Mouse (Mus musculus): ENCODE results near the gene Tubg2. TPM values are rescaled to one million over a fixed set of nuclear protein-coding genes. Genes with fewer than 3 reads are reported as not detected.
"Not testable (repeated sequence)": the region's sequence is repeated elsewhere in the genome, so short reads cannot be mapped to it uniquely, and the experiment has no call there.

Gene Tubg2
- polyA plus RNA-seq, 1 experiment from 2014 or later = 3.0 TPM

DNA sequence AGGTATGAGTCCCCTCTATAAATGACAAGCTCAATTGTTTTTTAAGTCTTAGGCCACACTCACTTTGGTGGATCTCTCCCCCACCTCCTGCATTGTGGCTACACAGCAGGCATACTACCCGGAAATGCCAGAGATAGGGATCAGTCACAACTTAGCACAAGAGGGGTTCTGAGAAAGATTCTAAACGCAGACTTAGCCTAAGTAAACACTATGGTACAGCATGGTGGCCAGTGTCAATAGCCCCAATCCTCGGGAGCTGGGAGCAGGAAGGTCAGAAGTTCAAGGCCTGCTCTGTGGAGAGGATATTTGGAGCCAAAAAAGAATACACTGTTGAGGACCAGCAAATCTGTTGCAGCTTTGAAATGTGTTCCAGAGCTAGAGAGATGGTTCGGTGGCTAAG, 37.6 kb upstream of the Tubg2 start:
- TF ChIP-seq EP300 (optimal IDR thresholded peaks at IDR 0.05) (no peak), CTCF (IDR thresholded peaks at IDR 0.05; ENCODE audit: low read depth) (no peak)
- no peaks in the 10 kb centered on the region for H3K27me3 ChIP-seq (ENCODE audit: control insufficient read depth, insufficient read depth, low read length)
- H3K9ac ChIP-seq (ENCODE audit: low read length) = peak overlapping the region; percentile 94
- H3K27ac ChIP-seq (replicated peaks) = no peak overlapping the region
- WGBS = 25% methylated on average over 4 of the region's 4 CpGs
- H3K36me3 ChIP-seq (ENCODE audit: control insufficient read depth, insufficient read depth, low read length) = peaks cover 4% of the 10 kb centered on the region; the same call in 1 of the 2 replicates
- peak overlapping the region; percentile 86 for H3K4me2 ChIP-seq (replicated peaks; ENCODE audit: low read depth)
- DNase-seq (ENCODE audit: low spot score) = no peak
- ATAC-seq (ENCODE audit: low FRiP score, low TSS enrichment) = no peak
- peaks cover 13% of the 10 kb centered on the region for H3K4me1 ChIP-seq (replicated peaks; ENCODE audit: control insufficient read depth, insufficient read depth)
- H3K4me3 ChIP-seq (ENCODE audit: low read depth, low read length) = peak overlapping the region; percentile 88
- H3K9me3 ChIP-seq (ENCODE audit: control insufficient read depth, low read length) = no peaks in the 10 kb centered on the region

DNA sequence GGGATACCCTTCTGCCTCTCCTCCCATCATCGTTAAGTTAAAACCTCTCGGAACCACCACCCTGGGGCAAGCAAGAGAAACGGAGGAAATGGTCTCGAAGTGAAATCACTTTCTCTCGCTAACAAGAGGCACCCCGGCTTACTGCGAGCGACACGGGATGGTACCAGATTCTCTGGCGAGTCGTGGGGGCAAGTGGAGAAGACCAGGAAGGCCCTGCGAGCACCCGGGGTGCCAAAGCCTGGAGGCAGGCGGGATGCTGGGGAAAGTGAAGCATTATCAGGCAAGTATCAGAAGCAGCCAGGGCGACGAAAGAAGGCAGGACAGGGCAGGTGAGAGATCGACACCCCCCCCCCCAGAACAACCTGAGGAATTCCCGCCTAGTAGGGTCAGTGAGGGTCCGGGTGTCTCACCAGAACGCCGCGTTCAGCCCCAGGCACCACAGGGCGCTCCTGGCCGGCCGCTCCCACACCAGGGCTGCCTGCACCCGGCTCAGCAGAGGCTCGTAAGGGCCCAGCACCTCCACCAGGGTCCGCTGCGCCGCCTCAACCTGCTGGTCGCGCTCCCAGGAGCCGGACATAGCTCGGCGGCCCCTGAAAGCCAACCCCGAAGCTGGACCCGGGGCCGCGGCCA, 36.5 kb upstream of the Tubg2 start:
- 0 out of 2 replicates have a peak, but pooled peaks cover 2% of the 10 kb centered on the region for H3K36me3 ChIP-seq (ENCODE audit: control insufficient read depth, insufficient read depth, low read length)

DNA sequence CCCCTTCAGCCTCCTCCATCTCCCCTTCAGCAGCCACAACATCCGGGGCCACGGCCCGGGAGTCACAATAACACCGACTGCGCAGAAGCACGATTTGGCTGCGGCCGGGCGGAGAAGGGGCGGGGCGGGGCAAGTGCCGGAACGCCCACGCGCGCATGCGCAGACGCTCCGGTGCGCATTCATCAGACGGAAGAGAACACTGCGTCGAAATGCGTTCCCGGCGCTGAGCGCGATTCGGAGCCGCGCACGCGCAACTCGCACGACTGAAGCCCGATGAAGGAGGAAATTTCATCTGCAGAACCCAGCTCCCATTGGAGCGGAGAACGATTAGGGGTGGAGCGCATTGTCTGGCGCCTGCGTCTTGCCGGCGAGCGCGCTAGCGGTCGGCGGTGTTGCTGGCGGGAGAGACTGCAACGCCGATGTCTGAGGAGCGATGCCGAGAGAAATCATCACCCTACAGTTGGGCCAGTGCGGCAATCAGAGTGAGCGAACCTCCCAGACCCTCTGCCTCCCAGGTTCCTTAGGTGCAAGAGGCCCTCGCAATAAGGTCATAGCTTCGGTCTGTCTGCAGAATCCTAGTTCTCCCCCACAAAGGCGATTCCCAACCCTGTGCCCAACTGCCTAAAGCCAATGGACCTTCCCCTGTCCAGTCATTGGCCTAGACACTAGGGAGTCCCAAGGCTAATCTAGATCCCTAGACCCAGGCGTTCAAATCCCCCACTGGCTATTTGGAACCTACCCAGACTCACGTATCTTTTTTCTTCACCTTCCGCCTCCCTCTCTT, 35.8 kb upstream of the Tubg2 start, which contains the start of the genes Retreg3 and Tubg1:
Retreg3 (minus strand) TSS at position 133 of the 784 bp plus-strand sequence.
Tubg1 (plus strand) TSS at position 178 of the 784 bp plus-strand sequence.
- peak within 1 kb of the TSS; percentile 94 for H3K9ac ChIP-seq (ENCODE audit: low read length)
- no peaks in the 10 kb centered on the region for H3K27me3 ChIP-seq (ENCODE audit: control insufficient read depth, insufficient read depth, low read length)
- H3K4me1 ChIP-seq (replicated peaks; ENCODE audit: control insufficient read depth, insufficient read depth) = peaks cover 13% of the 10 kb centered on the region
- peak; percentile 96 for ATAC-seq (ENCODE audit: low FRiP score, low TSS enrichment)
- no peaks in the 10 kb centered on the region for H3K9me3 ChIP-seq (ENCODE audit: control insufficient read depth, low read length)
- no peak for TF ChIP-seq CTCF (IDR thresholded peaks at IDR 0.05; ENCODE audit: low read depth)
- TF ChIP-seq EP300 (optimal IDR thresholded peaks at IDR 0.05) = no peak
- H3K4me2 ChIP-seq (replicated peaks; ENCODE audit: low read depth) = peak within 1 kb of the TSS; percentile 86
- H3K4me3 ChIP-seq (ENCODE audit: low read depth, low read length) = peak within 1 kb of the TSS; percentile 88
- DNase-seq (ENCODE audit: low spot score) = peak; percentile 99
- peak within 1 kb of the TSS; percentile 92 for H3K27ac ChIP-seq (replicated peaks)
- H3K36me3 ChIP-seq (ENCODE audit: control insufficient read depth, insufficient read depth, low read length) = 0 out of 2 replicates have a peak, but pooled peaks cover 2% of the 10 kb centered on the region
- under 1% methylated on average over 61 of the region's 61 CpGs for WGBS

More for the DNA sequence above, 36.5 kb upstream of the Tubg2 start:
- H3K9me3 ChIP-seq (ENCODE audit: control insufficient read depth, low read length) = no peaks in the 10 kb centered on the region
- no peaks in the 10 kb centered on the region for H3K27me3 ChIP-seq (ENCODE audit: control insufficient read depth, insufficient read depth, low read length)
- peak; percentile 79 for ATAC-seq (ENCODE audit: low FRiP score, low TSS enrichment)
- H3K27ac ChIP-seq (replicated peaks) = peak overlapping the region; percentile 92
- no peak for TF ChIP-seq EP300 (optimal IDR thresholded peaks at IDR 0.05)
- peak; percentile 63 for TF ChIP-seq CTCF (IDR thresholded peaks at IDR 0.05; ENCODE audit: low read depth)
- peaks cover 13% of the 10 kb centered on the region for H3K4me1 ChIP-seq (replicated peaks; ENCODE audit: control insufficient read depth, insufficient read depth)
- H3K9ac ChIP-seq (ENCODE audit: low read length) = peak overlapping the region; percentile 94
- WGBS = 0% methylated on average over 34 of the region's 39 CpGs
- H3K4me3 ChIP-seq (ENCODE audit: low read depth, low read length) = peak overlapping the region; percentile 88
- H3K4me2 ChIP-seq (replicated peaks; ENCODE audit: low read depth) = peak overlapping the region; percentile 86
- no peak for DNase-seq (ENCODE audit: low spot score)

DNA sequence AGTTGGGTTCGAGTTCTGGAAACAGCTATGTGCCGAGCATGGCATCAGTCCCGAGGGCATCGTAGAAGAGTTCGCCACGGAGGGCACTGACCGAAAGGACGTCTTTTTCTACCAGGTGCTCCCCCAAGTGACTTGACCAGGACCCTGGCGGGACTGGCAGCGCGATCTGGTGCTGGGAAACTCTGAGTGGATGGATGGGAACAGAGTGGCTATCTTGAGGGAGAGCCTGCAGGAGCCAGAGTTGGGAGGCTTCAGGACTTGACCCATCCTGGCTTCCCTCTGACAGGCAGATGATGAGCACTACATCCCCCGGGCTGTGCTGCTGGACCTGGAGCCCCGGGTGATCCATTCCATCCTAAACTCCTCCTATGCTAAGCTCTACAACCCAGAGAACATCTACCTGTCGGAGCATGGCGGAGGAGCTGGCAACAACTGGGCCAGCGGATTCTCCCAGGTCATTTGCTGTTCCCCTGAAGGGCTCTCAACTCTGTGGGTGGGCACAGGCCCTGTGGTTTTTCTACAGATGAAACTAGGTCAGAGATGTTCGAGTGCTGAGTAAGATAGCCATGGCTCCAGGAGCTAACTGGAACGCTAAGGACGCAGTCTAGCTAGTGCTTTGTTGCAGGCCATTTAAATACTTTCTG, 35.0 kb upstream of the Tubg2 start:
- Histone ChIP-seq H3K27me3 (ENCODE audit: control insufficient read depth, insufficient read depth, low read length) (no peaks in the 10 kb centered on the region), H3K36me3 (ENCODE audit: control insufficient read depth, insufficient read depth, low read length) (0 out of 2 replicates have a peak, but pooled peaks cover 2% of the 10 kb centered on the region), H3K4me3 (ENCODE audit: low read depth, low read length) (peak overlapping the region; percentile 55), H3K9me3 (ENCODE audit: control insufficient read depth, low read length) (no peaks in the 10 kb centered on the region), H3K4me2 (replicated peaks; ENCODE audit: low read depth) (peak overlapping the region; percentile 85), H3K27ac (replicated peaks) (peak overlapping the region; percentile 86), H3K4me1 (replicated peaks; ENCODE audit: control insufficient read depth, insufficient read depth) (peaks cover 13% of the 10 kb centered on the region), H3K9ac (ENCODE audit: low read length) (peak overlapping the region; percentile 68)
- ATAC-seq (ENCODE audit: low FRiP score, low TSS enrichment) (no peak), DNase-seq (ENCODE audit: low spot score) (no peak)
- WGBS = 18% methylated on average over 19 of the region's 19 CpGs
- TF ChIP-seq CTCF (IDR thresholded peaks at IDR 0.05; ENCODE audit: low read depth) (no peak), EP300 (optimal IDR thresholded peaks at IDR 0.05) (no peak)

DNA sequence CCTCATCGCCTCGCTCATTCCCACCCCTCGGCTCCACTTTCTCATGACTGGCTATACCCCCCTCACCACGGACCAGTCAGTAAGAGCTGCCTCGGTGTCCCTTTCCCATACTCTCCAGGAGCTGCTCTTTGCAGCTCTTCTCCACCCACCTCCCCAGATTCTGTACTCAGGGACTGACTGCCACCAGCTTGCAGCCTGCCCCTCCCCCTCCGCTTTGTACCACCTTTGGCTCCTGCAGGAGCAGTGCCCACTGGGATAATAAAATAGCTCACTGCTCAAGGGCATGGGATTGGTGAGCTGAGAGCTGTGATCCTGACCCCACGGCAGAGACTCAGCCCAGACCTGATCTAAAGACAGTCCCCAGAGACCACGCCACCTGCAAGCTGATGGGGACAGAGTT, 31.2 kb upstream of the Tubg2 start:
- 90% methylated on average over 7 of the region's 8 CpGs for WGBS
- H3K27me3 ChIP-seq (ENCODE audit: control insufficient read depth, insufficient read depth, low read length); ATAC-seq (ENCODE audit: low FRiP score, low TSS enrichment); DNase-seq (ENCODE audit: low spot score); H3K9ac ChIP-seq (ENCODE audit: low read length); H3K36me3 ChIP-seq (ENCODE audit: control insufficient read depth, insufficient read depth, low read length); H3K27ac ChIP-seq (replicated peaks); H3K4me1 ChIP-seq (replicated peaks; ENCODE audit: control insufficient read depth, insufficient read depth); H3K9me3 ChIP-seq (ENCODE audit: control insufficient read depth, low read length); H3K4me2 ChIP-seq (replicated peaks; ENCODE audit: low read depth); H3K4me3 ChIP-seq (ENCODE audit: low read depth, low read length): not testable (repeated sequence)

DNA sequence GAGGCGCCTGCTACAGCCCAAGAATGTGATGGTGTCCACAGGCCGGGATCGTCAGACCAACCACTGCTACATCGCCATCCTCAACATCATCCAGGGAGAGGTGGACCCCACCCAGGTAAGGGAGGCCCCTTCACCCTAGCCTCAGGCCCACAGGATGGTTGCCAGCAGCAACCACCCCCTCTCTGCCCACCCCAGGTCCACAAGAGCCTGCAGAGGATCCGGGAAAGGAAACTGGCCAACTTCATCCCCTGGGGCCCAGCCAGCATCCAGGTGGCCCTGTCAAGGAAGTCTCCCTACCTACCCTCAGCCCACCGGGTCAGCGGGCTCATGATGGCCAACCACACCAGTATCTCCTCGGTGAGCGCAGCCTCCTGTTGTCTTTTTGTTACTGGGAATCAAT, 30.7 kb upstream of the Tubg2 start:
- not testable (repeated sequence) for H3K9me3 ChIP-seq (ENCODE audit: control insufficient read depth, low read length); H3K4me2 ChIP-seq (replicated peaks; ENCODE audit: low read depth); DNase-seq (ENCODE audit: low spot score); H3K9ac ChIP-seq (ENCODE audit: low read length); H3K27me3 ChIP-seq (ENCODE audit: control insufficient read depth, insufficient read depth, low read length); H3K4me1 ChIP-seq (replicated peaks; ENCODE audit: control insufficient read depth, insufficient read depth); H3K36me3 ChIP-seq (ENCODE audit: control insufficient read depth, insufficient read depth, low read length); H3K27ac ChIP-seq (replicated peaks); H3K4me3 ChIP-seq (ENCODE audit: low read depth, low read length); ATAC-seq (ENCODE audit: low FRiP score, low TSS enrichment)
- 97% methylated on average over 7 of the region's 9 CpGs for WGBS

Data from stomach, postnatal 0 days (tissue).